Mouse (Mus musculus): ENCODE data around the gene Lrrc46. TPM values are rescaled to one million over a fixed set of nuclear protein-coding genes. Genes with fewer than 3 reads are reported as not detected.

Gene Lrrc46
- polyA plus RNA-seq, 1 experiment, result 1.0 TPM

- Histone ChIP-seq H3ac (ENCODE audit: control insufficient read depth, insufficient read length, low read depth) (no peak overlapping the region), H3K79me2 (ENCODE audit: control insufficient read depth, insufficient read depth) (no peaks in the 10 kb centered on the region), H3K4me3 (ENCODE audit: insufficient read depth, poor library complexity, severe bottlenecking) (no peak overlapping the region), H3K27me3 (ENCODE audit: control insufficient read depth, insufficient read depth, insufficient read length) (peaks cover 4% of the 10 kb centered on the region), H3K36me3 (ENCODE audit: control insufficient read depth, insufficient read depth) (no peaks in the 10 kb centered on the region), H3K79me3 (ENCODE audit: low read depth) (no peaks in the 10 kb centered on the region)
- no peak for TF ChIP-seq FOSL1 (IDR thresholded peaks at IDR 0.05; ENCODE audit: insufficient read depth, low read length, poor library complexity, severe bottlenecking)
- no peak for TF ChIP-seq USF1 (IDR thresholded peaks at IDR 0.05; ENCODE audit: low read depth)
- no peak for TF ChIP-seq MAX (IDR thresholded peaks at IDR 0.05)
- TF ChIP-seq MYOG (IDR thresholded peaks at IDR 0.05; ENCODE audit: control insufficient read depth, extremely low read depth, insufficient read length), result no peak
- no peak for TF ChIP-seq CTCF (IDR thresholded peaks at IDR 0.05; ENCODE audit: control insufficient read depth, insufficient read depth, insufficient read length)
Observed at GRCm38 (mm10) chr11:97069333-97069732, 28.1 kb upstream of the Lrrc46 start.

GRCm38 (mm10) chr11:97066656-97067360, 25.6 kb upstream of the Lrrc46 start:
- TF ChIP-seq USF1 (IDR thresholded peaks at IDR 0.05; ENCODE audit: low read depth), result peak; percentile 2
- no peak for TF ChIP-seq CTCF (IDR thresholded peaks at IDR 0.05; ENCODE audit: control insufficient read depth, insufficient read depth, insufficient read length)
- H3K79me2 ChIP-seq (ENCODE audit: control insufficient read depth, insufficient read depth), result no peaks in the 10 kb centered on the region
- no peaks in the 10 kb centered on the region for H3K27me3 ChIP-seq (ENCODE audit: control insufficient read depth, insufficient read depth, insufficient read length)
- H3K4me3 ChIP-seq (ENCODE audit: insufficient read depth, poor library complexity, severe bottlenecking), result no peak overlapping the region
- H3K36me3 ChIP-seq (ENCODE audit: control insufficient read depth, insufficient read depth), result no peaks in the 10 kb centered on the region
- no peaks in the 10 kb centered on the region for H3K79me3 ChIP-seq (ENCODE audit: low read depth)
- no peak overlapping the region for H3ac ChIP-seq (ENCODE audit: control insufficient read depth, insufficient read length, low read depth)

GRCm38 (mm10) chr11:97065538-97066295, 24.5 kb upstream of the Lrrc46 start:
- H3K79me2 ChIP-seq (ENCODE audit: control insufficient read depth, insufficient read depth), result no peaks in the 10 kb centered on the region
- TF ChIP-seq CTCF (IDR thresholded peaks at IDR 0.05; ENCODE audit: control insufficient read depth, insufficient read depth, insufficient read length) (no peak), CEBPB (IDR thresholded peaks at IDR 0.05; ENCODE audit: low read depth) (peak; percentile 87)
- H3K27me3 ChIP-seq (ENCODE audit: control insufficient read depth, insufficient read depth, insufficient read length), result no peaks in the 10 kb centered on the region
- no peaks in the 10 kb centered on the region for H3K79me3 ChIP-seq (ENCODE audit: low read depth)
- no peaks in the 10 kb centered on the region for H3K36me3 ChIP-seq (ENCODE audit: control insufficient read depth, insufficient read depth)
- H3K4me3 ChIP-seq (ENCODE audit: insufficient read depth, poor library complexity, severe bottlenecking), result no peak overlapping the region
- H3ac ChIP-seq (ENCODE audit: control insufficient read depth, insufficient read length, low read depth), result no peak overlapping the region

- TF ChIP-seq MYOD1 (IDR thresholded peaks at IDR 0.05; ENCODE audit: control insufficient read depth, insufficient read length, low read depth) (no peak), FOSL1 (IDR thresholded peaks at IDR 0.05; ENCODE audit: insufficient read depth, low read length, poor library complexity, severe bottlenecking) (no peak), CEBPB (IDR thresholded peaks at IDR 0.05; ENCODE audit: low read depth) (no peak), MYOG (IDR thresholded peaks at IDR 0.05; ENCODE audit: control insufficient read depth, extremely low read depth, insufficient read length) (no peak), USF1 (IDR thresholded peaks at IDR 0.05; ENCODE audit: low read depth) (no peak), CTCF (IDR thresholded peaks at IDR 0.05; ENCODE audit: control insufficient read depth, insufficient read depth, insufficient read length) (no peak), MAX (IDR thresholded peaks at IDR 0.05) (no peak)
Observed at GRCm38 (mm10) chr11:97063921-97064295, 22.7 kb upstream of the Lrrc46 start.

GRCm38 (mm10) chr11:97063274-97063920, 22.2 kb upstream of the Lrrc46 start:
- H3ac ChIP-seq (ENCODE audit: control insufficient read depth, insufficient read length, low read depth), result no peak overlapping the region
- H3K79me3 ChIP-seq (ENCODE audit: low read depth), result no peaks in the 10 kb centered on the region
- no peak overlapping the region for H3K4me3 ChIP-seq (ENCODE audit: insufficient read depth, poor library complexity, severe bottlenecking)
- no peaks in the 10 kb centered on the region for H3K27me3 ChIP-seq (ENCODE audit: control insufficient read depth, insufficient read depth, insufficient read length)
- TF ChIP-seq MYOD1 (IDR thresholded peaks at IDR 0.05; ENCODE audit: control insufficient read depth, insufficient read length, low read depth) (no peak), MYOG (IDR thresholded peaks at IDR 0.05; ENCODE audit: control insufficient read depth, extremely low read depth, insufficient read length) (no peak), CTCF (IDR thresholded peaks at IDR 0.05; ENCODE audit: control insufficient read depth, insufficient read depth, insufficient read length) (no peak), FOSL1 (IDR thresholded peaks at IDR 0.05; ENCODE audit: insufficient read depth, low read length, poor library complexity, severe bottlenecking) (no peak), MAX (IDR thresholded peaks at IDR 0.05) (no peak), USF1 (IDR thresholded peaks at IDR 0.05; ENCODE audit: low read depth) (no peak), CEBPB (IDR thresholded peaks at IDR 0.05; ENCODE audit: low read depth) (no peak)
- H3K36me3 ChIP-seq (ENCODE audit: control insufficient read depth, insufficient read depth), result no peaks in the 10 kb centered on the region
- H3K79me2 ChIP-seq (ENCODE audit: control insufficient read depth, insufficient read depth), result no peaks in the 10 kb centered on the region

More at GRCm38 (mm10) chr11:97063921-97064295, 22.7 kb upstream of the Lrrc46 start:
- Histone ChIP-seq H3K79me2 (ENCODE audit: control insufficient read depth, insufficient read depth) (no peaks in the 10 kb centered on the region), H3K36me3 (ENCODE audit: control insufficient read depth, insufficient read depth) (no peaks in the 10 kb centered on the region), H3K79me3 (ENCODE audit: low read depth) (no peaks in the 10 kb centered on the region), H3K4me3 (ENCODE audit: insufficient read depth, poor library complexity, severe bottlenecking) (no peak overlapping the region), H3K27me3 (ENCODE audit: control insufficient read depth, insufficient read depth, insufficient read length) (no peaks in the 10 kb centered on the region), H3ac (ENCODE audit: control insufficient read depth, insufficient read length, low read depth) (no peak overlapping the region)

Data from C2C12 (cell line).